Mouse (Mus musculus) hindbrain, embryonic 10.5 days (tissue): Measurements from ENCODE around the gene Rnf10. TPM values are rescaled to one million over a fixed set of nuclear protein-coding genes. Genes with fewer than 3 reads are reported as not detected.
"Not testable (repeated sequence)": the region's sequence is repeated elsewhere in the genome, so short reads cannot be mapped to it uniquely, and the experiment has no call there.

Experiments
- DNase-seq: peaks from one replicate; pipeline ENCODE4 v3.0.0-alpha.2; 2017; ENCODE audit warnings: low spot score
- H3K27ac ChIP-seq: fragments of 300-500 bp; sonication (generic); 2 replicates; pipeline ENCODE4 v1.5.1; 2016; ENCODE audit warnings: mild to moderate bottlenecking, moderate library complexity
- H3K27me3 ChIP-seq: fragments of 300-500 bp; sonication (generic); 2 replicates; pipeline ENCODE4 v1.6.1; 2016; ENCODE audit warnings: mild to moderate bottlenecking; ENCODE audit not compliant: poor library complexity, insufficient read depth, severe bottlenecking
- H3K36me3 ChIP-seq: fragments of 300-500 bp; sonication (generic); 2 replicates; pipeline ENCODE4 v1.6.1; 2016; ENCODE audit warnings: mild to moderate bottlenecking, moderate library complexity
- H3K4me1 ChIP-seq: fragments of 300-500 bp; sonication (generic); replicated peaks from 2 replicates; pipeline ENCODE4 v1.6.1; 2016; ENCODE audit warnings: mild to moderate bottlenecking
- H3K4me3 ChIP-seq: fragments of 300-500 bp; sonication (generic); 2 replicates; pipeline ENCODE4 v1.5.1; 2016; ENCODE audit warnings: mild to moderate bottlenecking, moderate library complexity
- H3K9me3 ChIP-seq: fragments of 300-500 bp; sonication (generic); 2 replicates; pipeline ENCODE4 v1.6.1; 2016; ENCODE audit warnings: mild to moderate bottlenecking, moderate library complexity
- WGBS: fragments of 180-500 bp; shearing (Covaris S2); methylation state at CpG from one replicate; pipeline ENCODE4 v1.1.7; 2016; 5-methylcytosine and 5-hydroxymethylcytosine counted together
- polyA plus RNA-seq: library from polyadenylated mRNA; unstranded; fragments of >200 nt; fragmentation: Nextera tagmentation; extraction: Ambion mirVana; gene quantifications from 2 replicates; pipeline ENCODE4 v1.2.1, GENCODE M21; 2016

Rnf10 gene
- 132 and 172 TPM in 2 replicates for polyA plus RNA-seq

- Histone ChIP-seq H3K9me3 (no peaks in the 10 kb centered on the region), H3K27me3 (no peaks in the 10 kb centered on the region), H3K27ac (peak within 1 kb of the TSS; percentile 96), H3K4me1 (peaks cover 40% of the 10 kb centered on the region), H3K36me3 (peaks cover 24% of the 10 kb centered on the region), H3K4me3 (peak within 1 kb of the TSS; percentile 94)
- 14% methylated on average over 26 of the region's 26 CpGs for WGBS
- peak; percentile 98 for DNase-seq
Measured at GRCm38 (mm10) chr5:115272812-115273548, at the start of gene Rnf10. Rnf10 (minus strand) TSS chr5:115272898.

GRCm38 (mm10) chr5:115319004-115319940 lies 46.6 kb upstream of the Rnf10 start:
- under 1% methylated on average over 22 of the region's 22 CpGs for WGBS
- Histone ChIP-seq H3K27me3 (peaks cover 11% of the 10 kb centered on the region), H3K36me3 (no peaks in the 10 kb centered on the region), H3K4me1 (peaks cover 35% of the 10 kb centered on the region), H3K9me3 (no peaks in the 10 kb centered on the region), H3K4me3 (peak overlapping the region; percentile 55), H3K27ac (peak overlapping the region; percentile 82)
- DNase-seq, result peak; percentile 79

GRCm38 (mm10) chr5:115317645-115318328 lies 45.1 kb upstream of the Rnf10 start:
- Histone ChIP-seq H3K36me3 (no peaks in the 10 kb centered on the region), H3K27me3 (peaks cover 11% of the 10 kb centered on the region), H3K4me1 (peaks cover 41% of the 10 kb centered on the region), H3K9me3 (no peaks in the 10 kb centered on the region), H3K4me3 (peak overlapping the region; percentile 28), H3K27ac (peak overlapping the region; percentile 87)
- 3% methylated on average over 10 of the region's 10 CpGs for WGBS
- DNase-seq, result peak; percentile 62

- Histone ChIP-seq H3K4me1 (peaks cover 41% of the 10 kb centered on the region), H3K36me3 (no peaks in the 10 kb centered on the region), H3K27me3 (peaks cover 11% of the 10 kb centered on the region), H3K9me3 (no peaks in the 10 kb centered on the region), H3K4me3 (peak overlapping the region; percentile 28), H3K27ac (peak overlapping the region; percentile 87)
- peak; percentile 38 for DNase-seq
- WGBS, result 5% methylated on average over 14 of the region's 14 CpGs
Measured at GRCm38 (mm10) chr5:115316968-115317644, 44.4 kb upstream of the Rnf10 start.

GRCm38 (mm10) chr5:115313668-115313943 lies 40.9 kb upstream of the Rnf10 start:
- no peaks in the 10 kb centered on the region for H3K9me3 ChIP-seq
- no peak for DNase-seq
- 44% methylated on average over 5 of the region's 5 CpGs for WGBS
- H3K36me3 ChIP-seq, result no peaks in the 10 kb centered on the region
- H3K4me1 ChIP-seq, result peaks cover 35% of the 10 kb centered on the region
- no peak overlapping the region for H3K4me3 ChIP-seq
- H3K27me3 ChIP-seq, result peaks cover 9% of the 10 kb centered on the region
- H3K27ac ChIP-seq, result peak overlapping the region; percentile 54

GRCm38 (mm10) chr5:115312816-115313667 lies 40.3 kb upstream of the Rnf10 start:
- WGBS, result 82% methylated on average over 10 of the region's 10 CpGs
- Histone ChIP-seq H3K9me3 (no peaks in the 10 kb centered on the region), H3K27ac (peak overlapping the region; percentile 54), H3K27me3 (peaks cover 4% of the 10 kb centered on the region), H3K4me3 (no peak overlapping the region), H3K36me3 (no peaks in the 10 kb centered on the region), H3K4me1 (peaks cover 29% of the 10 kb centered on the region)
- DNase-seq, result no peak

GRCm38 (mm10) chr5:115312354-115312753 lies 39.7 kb upstream of the Rnf10 start:
- DNase-seq, result no peak
- Histone ChIP-seq H3K4me3 (no peak overlapping the region), H3K27ac (no peak overlapping the region), H3K36me3 (no peaks in the 10 kb centered on the region), H3K4me1 (peaks cover 22% of the 10 kb centered on the region), H3K9me3 (no peaks in the 10 kb centered on the region), H3K27me3 (no peaks in the 10 kb centered on the region)
- WGBS, result 84% methylated on average over 4 of the region's 4 CpGs

GRCm38 (mm10) chr5:115302190-115302589 lies 29.5 kb upstream of the Rnf10 start:
- Histone ChIP-seq H3K4me1 (peaks cover 32% of the 10 kb centered on the region), H3K4me3 (peak overlapping the region; percentile 86; the same call in 1 of the 2 replicates), H3K27me3 (peaks cover 16% of the 10 kb centered on the region; the same call in 1 of the 2 replicates), H3K36me3 (peaks cover 25% of the 10 kb centered on the region)
- not testable (repeated sequence) for H3K27ac ChIP-seq, DNase-seq, H3K9me3 ChIP-seq
- 87% methylated on average over 7 of the region's 7 CpGs for WGBS

- Histone ChIP-seq H3K9me3 (no peaks in the 10 kb centered on the region), H3K27ac (peak overlapping the region; percentile 95), H3K27me3 (peaks cover 16% of the 10 kb centered on the region; the same call in 1 of the 2 replicates), H3K4me3 (peak overlapping the region; percentile 86), H3K4me1 (peaks cover 33% of the 10 kb centered on the region), H3K36me3 (peaks cover 31% of the 10 kb centered on the region)
- 30% methylated on average over 13 of the region's 13 CpGs for WGBS
- DNase-seq, result no peak
Measured at GRCm38 (mm10) chr5:115301615-115302014, 28.9 kb upstream of the Rnf10 start.

GRCm38 (mm10) chr5:115300792-115301614 lies 28.3 kb upstream of the Rnf10 start, which contains the start of gene Dynll1:
Dynll1 (minus strand) TSS chr5:115300999.
- Histone ChIP-seq H3K4me1 (peaks cover 33% of the 10 kb centered on the region), H3K4me3 (peak within 1 kb of the TSS; percentile 86), H3K9me3 (no peaks in the 10 kb centered on the region), H3K27ac (peak within 1 kb of the TSS; percentile 95), H3K36me3 (peaks cover 37% of the 10 kb centered on the region), H3K27me3 (peaks cover 16% of the 10 kb centered on the region; the same call in 1 of the 2 replicates)
- under 1% methylated on average over 66 of the region's 66 CpGs for WGBS
- peak; percentile 100 for DNase-seq
